Mouse (Mus musculus) liver, postnatal 0 days (tissue): ENCODE measurements around the gene Dtx3. TPM values are rescaled to one million over a fixed set of nuclear protein-coding genes. Genes with fewer than 3 reads are reported as not detected.

ENCODE experiments used
- ATAC-seq: fragments of 200-750 bp; cut with Nextera tagmentation; 2 replicates; pipeline ENCODE4 v1.8.0; 2017; ENCODE audit warnings: mild to moderate bottlenecking, moderate library complexity
- DNase-seq: peaks from one replicate; pipeline ENCODE4 v3.0.0-alpha.2; 2016
- H3K27ac ChIP-seq: fragments of 300-500 bp; sonication (generic); 2 replicates; pipeline ENCODE4 v1.5.1; 2014; ENCODE audit warnings: antibody characterized with exemption, moderate library complexity, mild to moderate bottlenecking, low read depth
- H3K27me3 ChIP-seq: fragments of 300-500 bp; sonication (generic); 2 replicates; pipeline ENCODE4 v1.6.1; 2014; ENCODE audit warnings: low read length, control low read depth, mixed read lengths; ENCODE audit not compliant: insufficient read depth
- H3K36me3 ChIP-seq: fragments of 300-500 bp; sonication (generic); replicated peaks from 2 replicates; pipeline ENCODE4 v1.6.1; 2014; ENCODE audit warnings: mild to moderate bottlenecking, control low read depth, low read length, moderate library complexity, mixed read lengths; ENCODE audit not compliant: insufficient read depth
- H3K4me1 ChIP-seq: fragments of 300-500 bp; sonication (generic); 2 replicates; pipeline ENCODE4 v1.6.1; 2014; ENCODE audit warnings: antibody characterized with exemption, mild to moderate bottlenecking, control low read depth; ENCODE audit not compliant: insufficient read depth
- H3K4me2 ChIP-seq: fragments of 300-500 bp; sonication (generic); 2 replicates; pipeline ENCODE4 v1.6.1; 2014; ENCODE audit warnings: low read depth, mild to moderate bottlenecking, low read length, moderate library complexity, mixed read lengths
- H3K4me3 ChIP-seq: fragments of 300-500 bp; sonication (generic); 2 replicates; pipeline ENCODE4 v1.5.1; 2014; ENCODE audit warnings: low read depth, low read length
- H3K9ac ChIP-seq: fragments of 300-500 bp; sonication (generic); replicated peaks from 2 replicates; pipeline ENCODE4 v1.6.1; 2014; ENCODE audit warnings: mild to moderate bottlenecking, moderate library complexity
- H3K9me3 ChIP-seq: fragments of 300-500 bp; sonication (generic); 2 replicates; pipeline ENCODE4 v1.6.1; 2016; ENCODE audit warnings: mild to moderate bottlenecking, control low read depth, low read length, mixed read lengths
- CTCF ChIP-seq: sonication (generic); IDR thresholded peaks from 2 replicates; pipeline ENCODE4 v1.5.1; 2016; ENCODE audit warnings: antibody characterized with exemption, low read depth
- EP300 ChIP-seq: IDR thresholded peaks from 2 replicates; pipeline ENCODE4 v1.6.1; 2016; ENCODE audit warnings: antibody characterized with exemption, low read depth, mild to moderate bottlenecking
- WGBS: fragments of 180-500 bp; shearing (Covaris S2); extraction: QIAGEN DNeasy Blood & Tissue Kit; methylation state at CpG from one replicate; pipeline ENCODE4 v1.1.7; 2014; ENCODE audit not compliant: insufficient replicate concordance; 5-methylcytosine and 5-hydroxymethylcytosine counted together
- polyA plus RNA-seq: library from polyadenylated mRNA; unstranded; fragments of >200 nt; fragmentation: Nextera tagmentation; extraction: Ambion mirVana; gene quantifications from 2 replicates; pipeline ENCODE4 v1.2.1, GENCODE M21; 2015

The Dtx3 gene
- polyA plus RNA-seq, 1 experiment from 2014 or later, result 8.9 TPM

GRCm38 (mm10) chr10:127145303-127145702, 50.2 kb downstream of the Dtx3 start:
- 70% methylated on average over 5 of the region's 5 CpGs for WGBS

GRCm38 (mm10) chr10:127144536-127144935, 51.0 kb downstream of the Dtx3 start:
- H3K27ac ChIP-seq, result no peak overlapping the region
- no peaks in the 10 kb centered on the region for H3K4me1 ChIP-seq
- H3K9ac ChIP-seq, result no peak overlapping the region
- H3K36me3 ChIP-seq, result no peaks in the 10 kb centered on the region
- H3K4me3 ChIP-seq, result no peak overlapping the region
- no peak overlapping the region for H3K4me2 ChIP-seq
- TF ChIP-seq EP300 (no peak), CTCF (no peak)
- H3K9me3 ChIP-seq, result no peaks in the 10 kb centered on the region
- DNase-seq, result no peak
- ATAC-seq, result no peak
- 75% methylated on average over 7 of the region's 7 CpGs for WGBS
- H3K27me3 ChIP-seq, result no peaks in the 10 kb centered on the region

More at GRCm38 (mm10) chr10:127145303-127145702, 50.2 kb downstream of the Dtx3 start:
- ATAC-seq (no peak), DNase-seq (no peak)
- H3K27me3 ChIP-seq, result no peaks in the 10 kb centered on the region
- H3K27ac ChIP-seq, result no peak overlapping the region
- no peaks in the 10 kb centered on the region for H3K36me3 ChIP-seq
- TF ChIP-seq CTCF, result no peak
- TF ChIP-seq EP300, result no peak
- H3K9ac ChIP-seq, result no peak overlapping the region
- H3K4me2 ChIP-seq, result no peak overlapping the region
- H3K9me3 ChIP-seq, result no peaks in the 10 kb centered on the region
- no peaks in the 10 kb centered on the region for H3K4me1 ChIP-seq
- no peak overlapping the region for H3K4me3 ChIP-seq

GRCm38 (mm10) chr10:127143228-127143627, 52.3 kb downstream of the Dtx3 start:
- 84% methylated on average over 8 of the region's 8 CpGs for WGBS
- no peak overlapping the region for H3K27ac ChIP-seq
- DNase-seq (no peak), ATAC-seq (no peak)
- H3K4me3 ChIP-seq, result no peak overlapping the region
- no peaks in the 10 kb centered on the region for H3K27me3 ChIP-seq
- no peak overlapping the region for H3K9ac ChIP-seq
- TF ChIP-seq CTCF (no peak), EP300 (no peak)
- no peaks in the 10 kb centered on the region for H3K9me3 ChIP-seq
- H3K4me2 ChIP-seq, result no peak overlapping the region
- H3K36me3 ChIP-seq, result no peaks in the 10 kb centered on the region
- no peaks in the 10 kb centered on the region for H3K4me1 ChIP-seq

GRCm38 (mm10) chr10:127141500-127141899, 54.0 kb downstream of the Dtx3 start:
- no peak for TF ChIP-seq EP300
- TF ChIP-seq CTCF, result no peak
- H3K4me1 ChIP-seq, result peaks cover 15% of the 10 kb centered on the region
- no peak overlapping the region for H3K9ac ChIP-seq
- no peak overlapping the region for H3K4me3 ChIP-seq
- no peak overlapping the region for H3K27ac ChIP-seq
- H3K4me2 ChIP-seq, result no peak overlapping the region
- H3K27me3 ChIP-seq, result no peaks in the 10 kb centered on the region
- DNase-seq (no peak), ATAC-seq (no peak)
- H3K36me3 ChIP-seq, result no peaks in the 10 kb centered on the region
- H3K9me3 ChIP-seq, result no peaks in the 10 kb centered on the region
- 48% methylated on average over 8 of the region's 8 CpGs for WGBS

GRCm38 (mm10) chr10:127140971-127141370, 54.6 kb downstream of the Dtx3 start:
- ATAC-seq (no peak), DNase-seq (no peak)
- Histone ChIP-seq H3K9ac (no peak overlapping the region), H3K4me2 (no peak overlapping the region), H3K4me3 (no peak overlapping the region), H3K9me3 (no peaks in the 10 kb centered on the region), H3K27ac (no peak overlapping the region), H3K36me3 (no peaks in the 10 kb centered on the region), H3K4me1 (peaks cover 21% of the 10 kb centered on the region), H3K27me3 (no peaks in the 10 kb centered on the region)
- 75% methylated on average over 11 of the region's 11 CpGs for WGBS
- TF ChIP-seq CTCF (no peak), EP300 (no peak)

Other genes starting within 250 kb of the Dtx3 start
- 10.7 and 11.4 TPM in 2 replicates for gene Ctdsp2, start 217.0 kb downstream of the Dtx3 start, polyA plus RNA-seq
- 0.04 TPM in 1 of 2 replicates, not detected in the other for gene Avil, start 195.0 kb downstream of the Dtx3 start, polyA plus RNA-seq
- 37.7 and 38.4 TPM in 2 replicates for gene Tsfm, start 164.9 kb downstream of the Dtx3 start, polyA plus RNA-seq
- 14.9 and 15.0 TPM in 2 replicates for gene Mettl1, start 154.3 kb downstream of the Dtx3 start, polyA plus RNA-seq
- 0.05 and 0.07 TPM in 2 replicates for gene Eef1akmt3, start 154.2 kb downstream of the Dtx3 start, polyA plus RNA-seq
- not detected in 2 replicates for gene Cyp27b1, start 147.5 kb downstream of the Dtx3 start, polyA plus RNA-seq
- 0.04 and 0.06 TPM in 2 replicates for gene March9, start 135.5 kb downstream of the Dtx3 start, polyA plus RNA-seq
- 209 and 225 TPM in 2 replicates for gene Cdk4, start 132.2 kb downstream of the Dtx3 start, polyA plus RNA-seq
- gene Tspan31, start 125.5 kb downstream of the Dtx3 start, polyA plus RNA-seq, result 224 and 230 TPM in 2 replicates
- gene Agap2, start 120.4 kb downstream of the Dtx3 start, polyA plus RNA-seq, result 0.33 and 0.88 TPM in 2 replicates
- 78.8 and 81.4 TPM in 2 replicates for gene Os9, start 74.6 kb downstream of the Dtx3 start, polyA plus RNA-seq
- 27.2 and 32.2 TPM in 2 replicates for gene B4galnt1, start 30.5 kb downstream of the Dtx3 start, polyA plus RNA-seq
- 2.0 TPM in 2 replicates for gene Slc26a10, start 15.1 kb downstream of the Dtx3 start, polyA plus RNA-seq
- gene Arhgef25, start 5.6 kb downstream of the Dtx3 start, polyA plus RNA-seq, result 1.9 and 2.6 TPM in 2 replicates
- gene Pip4k2c, start 15.9 kb upstream of the Dtx3 start, polyA plus RNA-seq, result 14.7 and 17.7 TPM in 2 replicates
- gene Kif5a, start 67.6 kb upstream of the Dtx3 start, polyA plus RNA-seq, result 0.06 TPM in 2 replicates
- gene Dctn2, start 70.6 kb upstream of the Dtx3 start, polyA plus RNA-seq, result 65.3 and 67.4 TPM in 2 replicates
- gene Mbd6, start 93.3 kb upstream of the Dtx3 start, polyA plus RNA-seq, result 5.3 and 5.7 TPM in 2 replicates
- 51.3 and 62.3 TPM in 2 replicates for gene Mars, start 116.1 kb upstream of the Dtx3 start, polyA plus RNA-seq
- gene Arhgap9, start 126.2 kb upstream of the Dtx3 start, polyA plus RNA-seq, result 13.5 and 14.8 TPM in 2 replicates
- gene Gli1, start 146.2 kb upstream of the Dtx3 start, polyA plus RNA-seq, result 0.04 TPM in 2 replicates
- gene Inhbe, start 158.7 kb upstream of the Dtx3 start, polyA plus RNA-seq, result 18.4 and 29.0 TPM in 2 replicates
- 21.0 and 27.2 TPM in 2 replicates for gene Inhbc, start 174.7 kb upstream of the Dtx3 start, polyA plus RNA-seq
- gene R3hdm2, start 184.6 kb upstream of the Dtx3 start, polyA plus RNA-seq, result 16.6 and 17.3 TPM in 2 replicates